Mouse (Mus musculus) CH12.LX (cell line): ENCODE results near the gene Fam193b. TPM values are rescaled to one million over a fixed set of nuclear protein-coding genes. Genes with fewer than 3 reads are reported as not detected.

ENCODE experiments used
- DNase-seq: peaks from one replicate; pipeline ENCODE4 v3.0.0-alpha.2; 2013; ENCODE audit errors: extremely low read depth
- H3K27ac ChIP-seq: 2 replicates; pipeline ENCODE4 v1.5.1; 2012; ENCODE audit warnings: low read depth, mild to moderate bottlenecking, control low read depth, moderate library complexity; ENCODE audit not compliant: insufficient read depth
- H3K27me3 ChIP-seq: replicated peaks from 2 replicates; pipeline ENCODE3; 2012; ENCODE audit warnings: inconsistent platforms
- H3K36me3 ChIP-seq, 2 experiments: replicated peaks in 1 of 2; 2 replicates each; pipeline versions ENCODE3 to v1.6.1; 2012; ENCODE audit warnings: inconsistent platforms in 1 of 2, low read length in 1 of 2, mild to moderate bottlenecking in 1 of 2, mixed read lengths in 1 of 2, moderate library complexity in 1 of 2; ENCODE audit not compliant: control insufficient read depth in 1 of 2, insufficient read depth in 1 of 2
- H3K4me1 ChIP-seq, 2 experiments: 2 replicates each; pipeline ENCODE4 v1.6.1; 2012; ENCODE audit warnings: inconsistent platforms in 1 of 2, moderate library complexity in 1 of 2; ENCODE audit not compliant: insufficient read depth in 2 of 2, control insufficient read depth in 1 of 2
- H3K4me2 ChIP-seq: 2 replicates; pipeline ENCODE4 v1.6.1; 2012; ENCODE audit warnings: low read depth, mild to moderate bottlenecking, control low read depth; ENCODE audit not compliant: poor library complexity, insufficient read depth, severe bottlenecking
- H3K4me3 ChIP-seq, 3 experiments: fragments of 150-350 bp in 1 of 3; sonication (generic) in 1 of 3; replicated peaks in 1 of 3; 2 replicates each; pipeline versions ENCODE3 to v1.5.1; 2011 to 2012; ENCODE audit warnings: low read depth in 2 of 3, low read length in 2 of 3, mild to moderate bottlenecking in 2 of 3, moderate library complexity in 2 of 3, control low read depth in 1 of 3, improper control_type of control experiment in 1 of 3, inconsistent platforms in 1 of 3, mixed read lengths in 1 of 3; ENCODE audit not compliant: poor library complexity in 1 of 3
- H3K79me2 ChIP-seq: replicated peaks from 2 replicates; pipeline ENCODE4 v1.6.1; 2012; ENCODE audit warnings: mild to moderate bottlenecking, moderate library complexity; ENCODE audit not compliant: control insufficient read depth, poor library complexity, insufficient read depth, severe bottlenecking; ENCODE audit errors: extremely low read depth
- H3K9ac ChIP-seq: 2 replicates; pipeline ENCODE4 v1.6.1; 2012; ENCODE audit warnings: low read depth, mild to moderate bottlenecking, control low read depth, moderate library complexity; ENCODE audit not compliant: insufficient read depth
- H3K9me3 ChIP-seq: replicated peaks from 2 replicates; pipeline ENCODE3; 2012; ENCODE audit warnings: low read length, inconsistent platforms, mixed read lengths
- BHLHE40 ChIP-seq: IDR thresholded peaks from 2 replicates; pipeline ENCODE4 v1.6.1; 2011; ENCODE audit warnings: mild to moderate bottlenecking, low read depth, low read length, improper control_type of control experiment
- CTCF ChIP-seq, 2 experiments: IDR thresholded peaks in 1 of 2; conservative IDR thresholded peaks in 1 of 2; 2 replicates each; pipeline ENCODE4 v1.5.1; 2011 to 2012; ENCODE audit warnings: low read depth in 2 of 2, low read length in 2 of 2, improper control_type of control experiment in 1 of 2, inconsistent platforms in 1 of 2, mild to moderate bottlenecking in 1 of 2, moderate library complexity in 1 of 2
- E2F4 ChIP-seq: IDR thresholded peaks from 2 replicates; pipeline ENCODE4 v1.6.1; 2011; ENCODE audit warnings: low read depth, low read length, improper control_type of control experiment; ENCODE audit not compliant: insufficient replicate concordance
- ETS1 ChIP-seq: conservative IDR thresholded peaks from 2 replicates; pipeline ENCODE4 v1.6.1; 2012; ENCODE audit warnings: low read depth, mild to moderate bottlenecking, inconsistent platforms, low read length, improper control_type of control experiment, moderate library complexity
- GABPA ChIP-seq: IDR thresholded peaks from 2 replicates; pipeline ENCODE4 v1.6.1; 2012; ENCODE audit warnings: low read depth, low read length, improper control_type of control experiment, inconsistent platforms; ENCODE audit not compliant: insufficient replicate concordance
- HCFC1 ChIP-seq: IDR thresholded peaks from 2 replicates; pipeline ENCODE4 v1.6.1; 2012; ENCODE audit warnings: low read depth, mild to moderate bottlenecking, inconsistent platforms, low read length, improper control_type of control experiment
- JUN ChIP-seq: IDR thresholded peaks from 2 replicates; pipeline ENCODE4 v1.6.1; 2011; ENCODE audit warnings: low read depth, mild to moderate bottlenecking, low read length, improper control_type of control experiment, moderate library complexity; ENCODE audit not compliant: insufficient read depth
- KAT2A ChIP-seq: IDR thresholded peaks from 2 replicates; pipeline ENCODE4 v1.6.1; 2012; ENCODE audit warnings: low read length, improper control_type of control experiment, inconsistent platforms; ENCODE audit not compliant: insufficient replicate concordance
- MXI1 ChIP-seq: IDR thresholded peaks from 2 replicates; pipeline ENCODE4 v1.6.1; 2011; ENCODE audit warnings: mild to moderate bottlenecking, low read depth, low read length, improper control_type of control experiment
- NELFE ChIP-seq: IDR thresholded peaks from 2 replicates; pipeline ENCODE4 v1.6.1; 2011; ENCODE audit warnings: low read depth, low read length, improper control_type of control experiment
- NRF1 ChIP-seq: IDR thresholded peaks from 2 replicates; pipeline ENCODE4 v1.6.1; 2014; ENCODE audit warnings: low read depth, mild to moderate bottlenecking, inconsistent platforms, low read length, improper control_type of control experiment, moderate library complexity
- POLR2A ChIP-seq: IDR thresholded peaks from 2 replicates; pipeline ENCODE4 v1.6.1; 2011; ENCODE audit warnings: low read depth, mild to moderate bottlenecking, improper control_type of control experiment, low read length
- RAD21 ChIP-seq: IDR thresholded peaks from 2 replicates; pipeline ENCODE4 v1.6.1; 2011; ENCODE audit warnings: low read depth, mild to moderate bottlenecking, low read length, improper control_type of control experiment, moderate library complexity
- RCOR1 ChIP-seq: conservative IDR thresholded peaks from 2 replicates; pipeline ENCODE4 v1.6.1; 2012; ENCODE audit warnings: low read depth, mild to moderate bottlenecking, inconsistent platforms, low read length, improper control_type of control experiment
- SIN3A ChIP-seq: IDR thresholded peaks from 2 replicates; pipeline ENCODE4 v1.6.1; 2012; ENCODE audit warnings: low read length, improper control_type of control experiment, inconsistent platforms
- SMC3 ChIP-seq: IDR thresholded peaks from 2 replicates; pipeline ENCODE4 v1.6.1; 2011; ENCODE audit warnings: low read depth, low read length, improper control_type of control experiment
- TBP ChIP-seq: conservative IDR thresholded peaks from 2 replicates; pipeline ENCODE4 v1.6.1; 2011; ENCODE audit warnings: low read depth, low read length, improper control_type of control experiment
- TCF12 ChIP-seq: IDR thresholded peaks from 2 replicates; pipeline ENCODE4 v1.6.1; 2014; ENCODE audit warnings: low read depth, mild to moderate bottlenecking, inconsistent platforms, low read length, improper control_type of control experiment
- UBTF ChIP-seq: IDR thresholded peaks from 2 replicates; pipeline ENCODE4 v1.6.1; 2012; ENCODE audit warnings: low read depth, mild to moderate bottlenecking, inconsistent platforms, low read length, improper control_type of control experiment, moderate library complexity
- ZC3H11A ChIP-seq: IDR thresholded peaks from 2 replicates; pipeline ENCODE4 v1.6.1; 2012; ENCODE audit warnings: low read depth, mild to moderate bottlenecking, inconsistent platforms, low read length, improper control_type of control experiment
- ZKSCAN1 ChIP-seq: IDR thresholded peaks from 2 replicates; pipeline ENCODE4 v1.6.1; 2012; ENCODE audit warnings: low read depth, inconsistent platforms, low read length, improper control_type of control experiment, borderline replicate concordance
- ZNF384 ChIP-seq: IDR thresholded peaks from 2 replicates; pipeline ENCODE4 v1.6.1; 2012; ENCODE audit warnings: low read depth, low read length, improper control_type of control experiment, inconsistent platforms
- dilution Hi-C: fragments of 300-500 bp; cut with MboI; formaldehyde crosslinking; loops from 2 replicates; pipeline ENCODE4 v1.14.3; 2020; ENCODE audit warnings: low sequenced_read_pairs; ENCODE audit not compliant: extremely low pct_unique_long_range_greater_than_20kb, extremely low pct_ligation_motif_present
- in situ Hi-C: fragments of 300-500 bp; cut with MboI; formaldehyde crosslinking; loops from 3 replicates; pipeline ENCODE4 v1.14.3; 2019; ENCODE audit warnings: low sequenced_read_pairs, low pct_ligation_motif_present, low pct_unique_long_range_greater_than_20kb, mixed read lengths
- polyA plus RNA-seq: library from polyadenylated mRNA; unstranded; fragments of >175 nt; gene quantifications from 2 replicates; pipeline ENCODE4 v1.2.1, GENCODE M21; 2012; ENCODE audit warnings: low read depth; ENCODE audit not compliant: insufficient read length
- total RNA-seq, 2 experiments: library from RNA; depleted of rRNA; stranded (reverse); fragments of 300-350 nt in 1 of 2; fragments of >200 nt in 1 of 2; gene quantifications; 2 replicates each; pipeline ENCODE4 v1.2.3; 2012 to 2014

Fam193b gene
- total and polyA plus RNA-seq, 3 experiments, result 9.2 to 22.4 (median 17.9) TPM

GRCm38 (mm10) chr13:55535796-55536193 lies 35.1 kb downstream of the Fam193b start:
- Histone ChIP-seq H3K36me3 (peaks cover 65 to 79% of the 10 kb centered on the region in 2 experiments), H3K9ac (peak overlapping the region; percentile 69), H3K27ac (peak overlapping the region; percentile 53), H3K4me2 (peak overlapping the region; percentile 86), H3K27me3 (no peaks in the 10 kb centered on the region), H3K4me3 (peak overlapping the region; percentile 79 to 95 (median 89)), H3K9me3 (no peaks in the 10 kb centered on the region), H3K79me2 (peaks cover 14% of the 10 kb centered on the region), H3K4me1 (peaks cover 13 to 37% of the 10 kb centered on the region in 2 experiments)
- in situ Hi-C loops (no loop called here), dilution Hi-C loops (no loop called here)
- no peak for TF ChIP-seq SMC3
- TF ChIP-seq RCOR1, result no peak
- TF ChIP-seq UBTF, result no peak
- TF ChIP-seq ZNF384, result no peak
- TF ChIP-seq E2F4, result no peak
- no peak for TF ChIP-seq KAT2A
- no peak for TF ChIP-seq ETS1
- no peak for TF ChIP-seq ZKSCAN1
- TF ChIP-seq RAD21, result no peak
- TF ChIP-seq NELFE, result no peak
- no peak for TF ChIP-seq ZC3H11A
- DNase-seq, result no peak

DNA sequence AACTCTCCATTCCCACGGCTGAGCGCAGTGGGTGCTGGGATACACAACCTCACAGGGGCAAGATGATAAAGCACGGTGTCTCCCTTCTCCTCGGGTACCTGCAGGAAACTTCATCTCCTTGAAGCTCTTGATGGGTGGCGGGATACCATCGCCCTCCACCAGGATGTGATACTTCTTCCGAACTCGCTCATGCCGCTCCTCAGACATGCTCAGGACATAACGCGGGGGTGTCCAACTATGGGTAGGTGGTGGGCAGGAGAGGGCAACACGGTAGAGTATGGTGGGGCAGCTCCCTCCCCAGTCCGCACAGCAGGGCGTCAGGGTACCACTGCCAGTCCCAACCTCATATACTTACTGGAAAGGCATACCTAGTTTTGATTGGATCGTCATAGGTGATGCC lies 35.7 kb downstream of the Fam193b start:
- DNase-seq, result no peak
- peak overlapping the region; percentile 86 for H3K4me2 ChIP-seq
- H3K9me3 ChIP-seq, result no peaks in the 10 kb centered on the region
- peaks cover 17 to 43% of the 10 kb centered on the region in 2 experiments for H3K4me1 ChIP-seq
- H3K27me3 ChIP-seq, result no peaks in the 10 kb centered on the region
- peak overlapping the region; percentile 69; the same call in 1 of the 2 replicates for H3K9ac ChIP-seq
- H3K36me3 ChIP-seq, result peaks cover 66 to 79% of the 10 kb centered on the region in 2 experiments
- H3K27ac ChIP-seq, result no peak overlapping the region
- dilution Hi-C loops (no loop called here), in situ Hi-C loops (no loop called here)
- peaks cover 14% of the 10 kb centered on the region for H3K79me2 ChIP-seq
- H3K4me3 ChIP-seq, result peak overlapping the region; percentile 79 to 95 (median 89)
- TF ChIP-seq TCF12 (no peak), MXI1 (no peak), SMC3 (no peak), SIN3A (no peak), UBTF (no peak), HCFC1 (no peak), CTCF (conservative IDR thresholded peaks at IDR 0.05 in 1 of 2, IDR thresholded peaks at IDR 0.05 in 1 of 2; ENCODE audit: low read depth in 2 of 2, low read length in 2 of 2) (no peak), ETS1 (no peak), NRF1 (no peak), TBP (no peak), POLR2A (no peak), GABPA (no peak), JUN (no peak), BHLHE40 (no peak)
- TF ChIP-seq, all 38 proteins: peak for 0
